Mouse (Mus musculus): ENCODE measurements at regions not wholly inside any gene's neighbourhood (a gene's known extent, or its start where the extent isn't known, plus 50 kb on each side); places are given as distances from the start of the nearest gene placed in this dataset.

DNA sequence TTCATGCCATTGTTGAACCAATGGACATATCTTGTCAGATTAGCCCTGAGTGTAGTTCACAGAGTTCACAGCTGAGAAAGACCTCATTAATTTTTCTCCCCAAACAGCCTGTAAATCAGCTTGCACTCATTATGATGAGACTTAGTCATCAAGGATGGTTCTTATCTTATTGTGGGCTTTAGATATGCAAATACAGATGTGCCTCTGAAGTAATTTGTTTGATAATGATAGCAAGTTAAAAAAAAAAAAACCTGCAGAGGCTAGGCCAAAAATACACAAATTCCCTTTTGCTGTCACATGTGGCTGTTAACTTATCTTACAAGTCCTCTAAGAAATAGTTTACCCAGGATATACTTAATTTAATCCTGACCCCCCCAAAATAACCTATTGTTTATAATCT, 1215.5 kb upstream of the Adgrl2 start:
- no peak overlapping the region for H3K9ac ChIP-seq (ENCODE audit: low read depth, low read length)
- no peaks in the 10 kb centered on the region for H3K36me3 ChIP-seq (ENCODE audit: control insufficient read depth, insufficient read depth, low read length)
- no peaks in the 10 kb centered on the region for H3K4me1 ChIP-seq (ENCODE audit: control insufficient read depth, insufficient read depth, low read depth, low read length)
- no peak for ATAC-seq
- no peak overlapping the region for H3K4me3 ChIP-seq (ENCODE audit: low read length)
- H3K4me2 ChIP-seq (ENCODE audit: low read length): no peak overlapping the region
- H3K9me3 ChIP-seq (ENCODE audit: control insufficient read depth, low read length): no peaks in the 10 kb centered on the region
- no peak overlapping the region for H3K27ac ChIP-seq (ENCODE audit: low read depth, low read length)
- no peaks in the 10 kb centered on the region for H3K27me3 ChIP-seq (replicated peaks; ENCODE audit: control insufficient read depth, insufficient read depth, low read length)

DNA sequence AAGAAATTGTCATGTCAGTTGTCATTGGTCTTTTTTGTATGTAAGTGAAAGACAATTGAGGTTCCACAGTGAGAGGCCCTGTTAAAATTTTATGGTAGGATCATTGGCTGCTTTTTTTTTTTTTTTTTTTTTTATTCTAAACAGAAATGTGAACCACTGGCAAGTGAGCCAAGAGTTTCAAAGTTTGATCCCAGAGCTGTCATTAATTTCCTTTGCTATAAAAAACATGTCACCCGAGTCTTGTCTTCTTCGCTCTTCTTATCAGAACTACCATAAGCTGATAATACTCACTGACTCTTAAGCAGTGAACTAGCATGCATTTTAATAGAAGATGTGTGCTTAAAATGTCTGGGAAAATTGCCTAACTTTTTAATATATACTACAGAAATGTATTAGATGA, 1204.4 kb upstream of the Adgrl4 start:
- Histone ChIP-seq H3K9me3 (ENCODE audit: control insufficient read depth, low read length) (no peaks in the 10 kb centered on the region), H3K36me3 (ENCODE audit: control insufficient read depth, insufficient read depth, low read length) (no peaks in the 10 kb centered on the region), H3K27me3 (replicated peaks; ENCODE audit: control insufficient read depth, insufficient read depth, low read length) (no peaks in the 10 kb centered on the region), H3K27ac (ENCODE audit: low read depth, low read length) (no peak overlapping the region), H3K4me1 (ENCODE audit: control insufficient read depth, insufficient read depth, low read depth, low read length) (no peaks in the 10 kb centered on the region), H3K9ac (ENCODE audit: low read depth, low read length) (no peak overlapping the region), H3K4me2 (ENCODE audit: low read length) (no peak overlapping the region), H3K4me3 (ENCODE audit: low read length) (no peak overlapping the region)
- WGBS: 93% methylated on average over 2 of the region's 2 CpGs
- ATAC-seq: no peak

DNA sequence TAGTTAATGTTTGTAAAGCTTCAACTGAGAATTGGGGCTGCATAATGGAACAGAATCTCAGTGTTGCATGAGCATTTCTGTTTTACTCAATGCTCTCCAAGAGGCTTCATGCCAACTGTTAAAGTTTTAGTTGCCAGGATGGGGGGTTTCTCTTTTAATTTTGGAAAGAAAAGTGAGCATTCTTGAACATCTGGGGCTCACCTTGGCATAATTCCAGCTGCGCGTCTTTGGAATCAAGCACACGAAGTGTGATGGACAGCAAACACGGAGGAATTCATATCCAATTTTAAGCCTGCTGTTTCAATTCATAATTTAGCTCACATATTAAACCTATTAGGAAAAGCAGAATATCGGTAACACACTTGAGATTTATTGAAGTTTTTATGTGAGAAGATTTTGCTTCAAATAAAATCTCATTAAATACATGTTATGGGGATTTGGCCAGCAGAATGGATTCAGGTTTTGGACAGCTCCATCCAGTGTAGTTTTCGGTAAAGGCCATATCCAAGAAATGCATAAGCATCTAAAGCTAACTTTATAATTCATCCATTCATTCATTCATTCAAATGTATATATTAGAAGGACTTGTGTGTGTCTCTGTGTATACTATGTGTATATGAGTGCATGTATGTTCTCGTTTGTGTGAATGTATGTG, 1200.6 kb upstream of the Adgrl4 start:
- no peaks in the 10 kb centered on the region for H3K9me3 ChIP-seq (ENCODE audit: control insufficient read depth, low read length)
- no peak overlapping the region for H3K4me2 ChIP-seq (ENCODE audit: low read length)
- 71% methylated on average over 7 of the region's 7 CpGs for WGBS
- no peak overlapping the region for H3K4me3 ChIP-seq (ENCODE audit: low read length)
- no peaks in the 10 kb centered on the region for H3K27me3 ChIP-seq (replicated peaks; ENCODE audit: control insufficient read depth, insufficient read depth, low read length)
- no peaks in the 10 kb centered on the region for H3K4me1 ChIP-seq (ENCODE audit: control insufficient read depth, insufficient read depth, low read depth, low read length)
- no peak for ATAC-seq
- H3K36me3 ChIP-seq (ENCODE audit: control insufficient read depth, insufficient read depth, low read length): no peaks in the 10 kb centered on the region
- H3K27ac ChIP-seq (ENCODE audit: low read depth, low read length): no peak overlapping the region
- no peak overlapping the region for H3K9ac ChIP-seq (ENCODE audit: low read depth, low read length)

DNA sequence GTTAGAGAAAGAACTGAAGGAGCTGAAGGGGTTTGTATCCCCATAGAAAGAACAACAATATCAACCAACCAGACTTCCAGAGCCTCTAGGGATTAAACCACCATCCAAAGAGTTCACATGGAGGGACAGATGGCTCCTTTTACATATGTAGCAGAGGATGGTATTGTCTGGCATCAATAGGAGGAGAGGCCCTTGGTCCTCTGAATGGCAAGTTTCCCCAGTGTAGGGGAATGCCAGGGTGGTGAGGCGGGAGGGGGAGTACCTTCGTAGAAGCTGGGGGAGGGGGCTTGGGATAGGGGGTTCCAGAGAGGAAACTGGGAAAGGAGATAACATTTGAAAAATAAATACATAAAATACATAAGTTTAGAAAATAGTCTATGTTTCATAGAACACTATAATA, 1162.6 kb upstream of the Adgrl4 start:
- no peak overlapping the region for H3K4me3 ChIP-seq (ENCODE audit: low read length)

DNA sequence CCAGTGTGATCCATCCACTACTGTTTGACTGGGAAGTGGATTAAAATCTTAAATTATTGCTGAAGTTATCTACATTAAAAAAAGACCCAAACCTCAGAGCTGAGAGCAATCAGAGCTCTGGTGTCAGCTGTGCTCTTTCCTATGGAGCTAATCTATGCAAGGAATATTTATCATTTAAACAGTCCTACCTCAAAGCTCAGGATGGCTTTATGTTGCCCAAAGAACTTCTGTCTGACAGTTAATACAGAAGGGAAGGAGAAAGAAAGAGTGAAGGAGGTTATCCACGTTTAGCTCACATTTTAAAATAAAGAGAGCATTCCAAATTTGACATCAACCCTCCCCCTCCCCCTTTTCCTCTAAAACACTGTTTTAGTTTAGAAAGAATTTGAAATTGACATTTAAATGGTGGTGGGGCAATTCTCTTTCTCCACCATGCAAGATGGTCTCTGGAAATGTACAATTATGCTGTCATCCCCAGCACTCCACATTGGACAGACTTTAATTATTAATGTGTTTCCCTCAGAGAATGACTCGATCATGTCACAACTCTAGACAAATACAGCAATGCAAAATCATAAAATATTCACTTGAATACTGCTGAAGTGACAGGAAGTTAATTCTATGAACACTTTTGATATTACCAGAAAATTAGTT, 1141.5 kb upstream of the Adgrl4 start:
- Histone ChIP-seq H3K9ac (ENCODE audit: low read depth, low read length) (no peak overlapping the region), H3K4me3 (ENCODE audit: low read length) (no peak overlapping the region), H3K36me3 (ENCODE audit: control insufficient read depth, insufficient read depth, low read length) (no peaks in the 10 kb centered on the region), H3K27ac (ENCODE audit: low read depth, low read length) (no peak overlapping the region), H3K27me3 (replicated peaks; ENCODE audit: control insufficient read depth, insufficient read depth, low read length) (no peaks in the 10 kb centered on the region), H3K9me3 (ENCODE audit: control insufficient read depth, low read length) (no peaks in the 10 kb centered on the region), H3K4me1 (ENCODE audit: control insufficient read depth, insufficient read depth, low read depth, low read length) (no peaks in the 10 kb centered on the region), H3K4me2 (ENCODE audit: low read length) (no peak overlapping the region)
- ATAC-seq: no peak
- 52% methylated on average over 2 of the region's 2 CpGs for WGBS

More for the DNA sequence above, 1162.6 kb upstream of the Adgrl4 start:
- no peaks in the 10 kb centered on the region for H3K4me1 ChIP-seq (ENCODE audit: control insufficient read depth, insufficient read depth, low read depth, low read length)
- no peaks in the 10 kb centered on the region for H3K36me3 ChIP-seq (ENCODE audit: control insufficient read depth, insufficient read depth, low read length)
- WGBS: 79% methylated on average over 2 of the region's 2 CpGs
- no peaks in the 10 kb centered on the region for H3K27me3 ChIP-seq (replicated peaks; ENCODE audit: control insufficient read depth, insufficient read depth, low read length)
- no peaks in the 10 kb centered on the region for H3K9me3 ChIP-seq (ENCODE audit: control insufficient read depth, low read length)
- H3K4me2 ChIP-seq (ENCODE audit: low read length): no peak overlapping the region
- no peak overlapping the region for H3K9ac ChIP-seq (ENCODE audit: low read depth, low read length)
- no peak overlapping the region for H3K27ac ChIP-seq (ENCODE audit: low read depth, low read length)
- ATAC-seq: no peak

DNA sequence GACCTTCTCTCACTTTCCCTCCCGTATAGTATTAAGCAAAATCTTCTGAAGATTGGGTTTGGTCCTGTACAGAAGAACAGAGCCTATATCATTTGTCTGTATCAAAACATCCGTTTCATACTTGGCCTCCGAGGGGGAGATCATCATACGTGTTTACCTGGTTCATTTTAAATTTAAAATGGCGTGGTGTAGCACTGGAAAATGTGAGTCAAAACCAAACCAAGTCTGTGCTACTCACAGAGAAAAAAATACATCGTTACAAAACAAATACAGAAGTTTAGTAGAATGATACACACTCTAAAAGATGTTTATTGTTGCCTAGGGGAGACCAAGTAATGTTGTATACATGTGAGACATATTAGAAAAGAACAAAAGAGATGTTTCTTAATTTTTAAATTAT, 1108.9 kb upstream of the Adgrl4 start:
- Histone ChIP-seq H3K27me3 (replicated peaks; ENCODE audit: control insufficient read depth, insufficient read depth, low read length) (no peaks in the 10 kb centered on the region), H3K4me2 (ENCODE audit: low read length) (no peak overlapping the region), H3K9ac (ENCODE audit: low read depth, low read length) (no peak overlapping the region), H3K4me3 (ENCODE audit: low read length) (no peak overlapping the region), H3K9me3 (ENCODE audit: control insufficient read depth, low read length) (no peaks in the 10 kb centered on the region), H3K27ac (ENCODE audit: low read depth, low read length) (no peak overlapping the region), H3K36me3 (ENCODE audit: control insufficient read depth, insufficient read depth, low read length) (no peaks in the 10 kb centered on the region), H3K4me1 (ENCODE audit: control insufficient read depth, insufficient read depth, low read depth, low read length) (no peaks in the 10 kb centered on the region)
- 91% methylated on average over 6 of the region's 6 CpGs for WGBS
- no peak for ATAC-seq

DNA sequence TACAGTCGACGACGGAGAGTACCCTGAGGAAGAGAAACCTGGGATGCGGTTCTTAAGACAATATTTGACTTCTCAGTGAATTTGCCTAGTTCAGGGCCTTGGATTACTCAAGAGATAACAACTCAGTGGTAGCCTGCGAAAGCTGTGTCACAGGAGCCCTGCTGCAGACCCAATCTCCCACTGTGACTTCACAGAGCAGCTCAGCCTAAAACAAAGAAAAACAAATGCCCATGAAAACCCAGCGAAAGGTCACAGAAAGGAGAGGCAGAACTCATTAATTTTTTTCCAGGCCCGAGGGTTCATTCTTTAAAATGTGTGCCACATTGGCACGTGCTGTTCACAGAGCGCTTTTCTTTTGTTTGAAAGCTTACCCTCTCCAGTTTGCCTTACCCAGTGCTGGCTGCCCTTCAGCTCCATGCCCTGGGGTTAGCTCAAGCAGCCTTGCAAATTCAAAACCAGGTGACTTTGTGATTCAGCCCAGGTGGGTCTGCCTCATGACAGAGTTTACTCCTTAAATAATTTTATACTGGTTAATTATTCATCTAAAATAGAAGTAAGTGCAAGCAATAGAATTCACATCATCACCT, 1085.5 kb upstream of the Adgrl4 start:
- no peak overlapping the region for H3K4me3 ChIP-seq (ENCODE audit: low read length)
- H3K36me3 ChIP-seq (ENCODE audit: control insufficient read depth, insufficient read depth, low read length): no peaks in the 10 kb centered on the region
- H3K27me3 ChIP-seq (replicated peaks; ENCODE audit: control insufficient read depth, insufficient read depth, low read length): no peaks in the 10 kb centered on the region
- 26% methylated on average over 9 of the region's 9 CpGs for WGBS
- no peak overlapping the region for H3K27ac ChIP-seq (ENCODE audit: low read depth, low read length)
- no peak overlapping the region for H3K4me2 ChIP-seq (ENCODE audit: low read length)
- H3K9ac ChIP-seq (ENCODE audit: low read depth, low read length): no peak overlapping the region
- no peaks in the 10 kb centered on the region for H3K9me3 ChIP-seq (ENCODE audit: control insufficient read depth, low read length)
- H3K4me1 ChIP-seq (ENCODE audit: control insufficient read depth, insufficient read depth, low read depth, low read length): no peaks in the 10 kb centered on the region
- ATAC-seq: 0 out of 2 replicates have a peak, but pooled peaks have one; percentile 64

DNA sequence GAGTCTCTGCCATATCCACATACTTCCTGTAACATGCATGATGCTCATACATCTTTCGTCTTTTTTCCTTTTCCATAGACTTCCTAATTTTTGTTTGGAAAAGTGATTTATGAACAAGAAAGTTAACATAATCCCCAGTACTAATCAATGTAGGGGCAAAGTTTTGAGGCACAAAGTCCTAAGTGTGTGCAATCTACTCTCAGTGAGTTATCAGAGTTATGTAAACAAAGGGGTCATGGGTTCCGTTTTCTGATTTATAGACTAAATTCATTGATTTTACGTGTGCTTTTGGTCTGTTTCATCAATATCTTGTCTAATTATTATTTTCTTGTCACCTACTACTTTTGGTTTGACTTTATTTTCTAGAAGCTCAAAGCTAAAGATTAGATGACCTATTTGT, 1071.9 kb upstream of the Adgrl4 start:
- no peaks in the 10 kb centered on the region for H3K9me3 ChIP-seq (ENCODE audit: control insufficient read depth, low read length)
- H3K36me3 ChIP-seq (ENCODE audit: control insufficient read depth, insufficient read depth, low read length): no peaks in the 10 kb centered on the region
- no peak for ATAC-seq
- no peak overlapping the region for H3K4me3 ChIP-seq (ENCODE audit: low read length)
- H3K27ac ChIP-seq (ENCODE audit: low read depth, low read length): no peak overlapping the region
- no peak overlapping the region for H3K9ac ChIP-seq (ENCODE audit: low read depth, low read length)
- WGBS: 96% methylated on average over 3 of the region's 3 CpGs
- H3K27me3 ChIP-seq (replicated peaks; ENCODE audit: control insufficient read depth, insufficient read depth, low read length): no peaks in the 10 kb centered on the region
- no peaks in the 10 kb centered on the region for H3K4me1 ChIP-seq (ENCODE audit: control insufficient read depth, insufficient read depth, low read depth, low read length)
- H3K4me2 ChIP-seq (ENCODE audit: low read length): no peak overlapping the region

DNA sequence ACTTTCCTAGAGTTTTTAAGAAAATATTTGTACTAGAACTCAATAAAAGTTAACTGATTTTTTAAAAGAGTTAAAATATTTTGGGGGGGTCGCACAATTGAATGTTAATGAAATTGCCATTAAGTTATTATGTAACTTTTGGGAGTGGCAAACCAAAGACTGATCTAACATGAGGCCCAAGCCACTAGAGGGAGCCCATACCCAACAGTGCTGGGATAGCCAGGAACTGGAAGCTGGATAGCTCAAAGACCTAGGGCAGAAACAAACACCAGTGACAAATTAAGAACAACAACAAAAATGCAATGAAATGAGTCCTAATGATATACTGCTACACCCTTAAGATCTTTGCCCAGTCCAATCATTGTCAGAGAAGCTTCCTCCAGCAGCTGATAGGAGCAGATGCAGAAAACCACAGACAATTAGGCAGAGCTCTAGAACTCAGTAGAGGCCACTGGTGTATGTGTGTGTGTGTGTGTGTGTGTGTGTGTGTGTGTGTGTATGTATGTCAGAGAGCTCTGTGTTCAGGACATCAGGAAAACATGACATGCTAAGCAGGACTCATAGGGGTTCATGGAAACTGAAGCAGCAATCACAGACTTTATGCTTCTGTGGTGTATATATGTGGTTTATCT, 1052.6 kb upstream of the Adgrl4 start:
- no peak for ATAC-seq
- H3K4me1 ChIP-seq (ENCODE audit: control insufficient read depth, insufficient read depth, low read depth, low read length): no peaks in the 10 kb centered on the region
- 10% methylated on average over 1 of the region's 1 CpGs for WGBS
- no peak overlapping the region for H3K27ac ChIP-seq (ENCODE audit: low read depth, low read length)
- no peak overlapping the region for H3K4me2 ChIP-seq (ENCODE audit: low read length)
- no peak overlapping the region for H3K4me3 ChIP-seq (ENCODE audit: low read length)
- no peak overlapping the region for H3K9ac ChIP-seq (ENCODE audit: low read depth, low read length)
- no peaks in the 10 kb centered on the region for H3K36me3 ChIP-seq (ENCODE audit: control insufficient read depth, insufficient read depth, low read length)
- no peaks in the 10 kb centered on the region for H3K27me3 ChIP-seq (replicated peaks; ENCODE audit: control insufficient read depth, insufficient read depth, low read length)
- no peaks in the 10 kb centered on the region for H3K9me3 ChIP-seq (ENCODE audit: control insufficient read depth, low read length)

Measured in hindbrain, embryonic 16.5 days (tissue).